Mouse (Mus musculus) CH12.LX (cell line): ENCODE measurements around the gene Htr5a. TPM values are rescaled to one million over a fixed set of nuclear protein-coding genes. Genes with fewer than 3 reads are reported as not detected.
A peak's percentile ranks its signal among the peaks of the same experiment; 100 is the strongest.

Experiments used
- DNase-seq: peaks from one replicate; pipeline ENCODE4 v3.0.0-alpha.2; 2013; ENCODE audit errors: extremely low read depth
- H3K27ac ChIP-seq: 2 replicates; pipeline ENCODE4 v1.5.1; 2012; ENCODE audit warnings: low read depth, mild to moderate bottlenecking, control low read depth, moderate library complexity; ENCODE audit not compliant: insufficient read depth
- H3K27me3 ChIP-seq: replicated peaks from 2 replicates; pipeline ENCODE3; 2012; ENCODE audit warnings: inconsistent platforms
- H3K36me3 ChIP-seq, 2 experiments: replicated peaks in 1 of 2; 2 replicates each; pipeline versions ENCODE3 to v1.6.1; 2012; ENCODE audit warnings: inconsistent platforms in 1 of 2, low read length in 1 of 2, mild to moderate bottlenecking in 1 of 2, mixed read lengths in 1 of 2, moderate library complexity in 1 of 2; ENCODE audit not compliant: control insufficient read depth in 1 of 2, insufficient read depth in 1 of 2
- H3K4me1 ChIP-seq, 2 experiments: 2 replicates each; pipeline ENCODE4 v1.6.1; 2012; ENCODE audit warnings: inconsistent platforms in 1 of 2, moderate library complexity in 1 of 2; ENCODE audit not compliant: insufficient read depth in 2 of 2, control insufficient read depth in 1 of 2
- H3K4me2 ChIP-seq: 2 replicates; pipeline ENCODE4 v1.6.1; 2012; ENCODE audit warnings: low read depth, mild to moderate bottlenecking, control low read depth; ENCODE audit not compliant: poor library complexity, insufficient read depth, severe bottlenecking
- H3K4me3 ChIP-seq, 3 experiments: fragments of 150-350 bp in 1 of 3; sonication (generic) in 1 of 3; replicated peaks in 1 of 3; 2 replicates each; pipeline versions ENCODE3 to v1.5.1; 2011 to 2012; ENCODE audit warnings: low read depth in 2 of 3, low read length in 2 of 3, mild to moderate bottlenecking in 2 of 3, moderate library complexity in 2 of 3, control low read depth in 1 of 3, improper control_type of control experiment in 1 of 3, inconsistent platforms in 1 of 3, mixed read lengths in 1 of 3; ENCODE audit not compliant: poor library complexity in 1 of 3
- H3K79me2 ChIP-seq: replicated peaks from 2 replicates; pipeline ENCODE4 v1.6.1; 2012; ENCODE audit warnings: mild to moderate bottlenecking, moderate library complexity; ENCODE audit not compliant: control insufficient read depth, poor library complexity, insufficient read depth, severe bottlenecking; ENCODE audit errors: extremely low read depth
- H3K9ac ChIP-seq: 2 replicates; pipeline ENCODE4 v1.6.1; 2012; ENCODE audit warnings: low read depth, mild to moderate bottlenecking, control low read depth, moderate library complexity; ENCODE audit not compliant: insufficient read depth
- H3K9me3 ChIP-seq: replicated peaks from 2 replicates; pipeline ENCODE3; 2012; ENCODE audit warnings: low read length, inconsistent platforms, mixed read lengths
- BHLHE40 ChIP-seq: IDR thresholded peaks from 2 replicates; pipeline ENCODE4 v1.6.1; 2011; ENCODE audit warnings: mild to moderate bottlenecking, low read depth, low read length, improper control_type of control experiment
- CTCF ChIP-seq, 2 experiments: IDR thresholded peaks in 1 of 2; conservative IDR thresholded peaks in 1 of 2; 2 replicates each; pipeline ENCODE4 v1.5.1; 2011 to 2012; ENCODE audit warnings: low read depth in 2 of 2, low read length in 2 of 2, improper control_type of control experiment in 1 of 2, inconsistent platforms in 1 of 2, mild to moderate bottlenecking in 1 of 2, moderate library complexity in 1 of 2
- ETS1 ChIP-seq: conservative IDR thresholded peaks from 2 replicates; pipeline ENCODE4 v1.6.1; 2012; ENCODE audit warnings: low read depth, mild to moderate bottlenecking, inconsistent platforms, low read length, improper control_type of control experiment, moderate library complexity
- GABPA ChIP-seq: IDR thresholded peaks from 2 replicates; pipeline ENCODE4 v1.6.1; 2012; ENCODE audit warnings: low read depth, low read length, improper control_type of control experiment, inconsistent platforms; ENCODE audit not compliant: insufficient replicate concordance
- HCFC1 ChIP-seq: IDR thresholded peaks from 2 replicates; pipeline ENCODE4 v1.6.1; 2012; ENCODE audit warnings: low read depth, mild to moderate bottlenecking, inconsistent platforms, low read length, improper control_type of control experiment
- IRF4 ChIP-seq: IDR thresholded peaks from 2 replicates; pipeline ENCODE4 v1.6.1; 2014; ENCODE audit warnings: low read depth, mild to moderate bottlenecking, inconsistent platforms, low read length, improper control_type of control experiment
- JUND ChIP-seq: conservative IDR thresholded peaks from 2 replicates; pipeline ENCODE4 v1.6.1; 2011; ENCODE audit warnings: low read depth, low read length, improper control_type of control experiment
- KAT2A ChIP-seq: IDR thresholded peaks from 2 replicates; pipeline ENCODE4 v1.6.1; 2012; ENCODE audit warnings: low read length, improper control_type of control experiment, inconsistent platforms; ENCODE audit not compliant: insufficient replicate concordance
- MAFK ChIP-seq: IDR thresholded peaks from 2 replicates; pipeline ENCODE4 v1.6.1; 2011; ENCODE audit warnings: low read length, improper control_type of control experiment; ENCODE audit not compliant: insufficient replicate concordance
- MAZ ChIP-seq: IDR thresholded peaks from 2 replicates; pipeline ENCODE4 v1.6.1; 2012; ENCODE audit warnings: low read depth, mild to moderate bottlenecking, inconsistent platforms, low read length, improper control_type of control experiment, moderate library complexity
- MEF2A ChIP-seq: IDR thresholded peaks from 2 replicates; pipeline ENCODE4 v1.6.1; 2014; ENCODE audit warnings: low read depth, mild to moderate bottlenecking, inconsistent platforms, low read length, improper control_type of control experiment, borderline replicate concordance
- MYC ChIP-seq: IDR thresholded peaks from 2 replicates; pipeline ENCODE4 v1.6.1; 2011; ENCODE audit warnings: low read depth, mild to moderate bottlenecking, improper control_type of control experiment, low read length
- POLR2A ChIP-seq: IDR thresholded peaks from 2 replicates; pipeline ENCODE4 v1.6.1; 2011; ENCODE audit warnings: low read depth, mild to moderate bottlenecking, improper control_type of control experiment, low read length
- POLR2AphosphoS2 ChIP-seq: IDR thresholded peaks from 2 replicates; pipeline ENCODE4 v1.6.1; 2011; ENCODE audit warnings: low read depth, low read length, improper control_type of control experiment
- RAD21 ChIP-seq: IDR thresholded peaks from 2 replicates; pipeline ENCODE4 v1.6.1; 2011; ENCODE audit warnings: low read depth, mild to moderate bottlenecking, low read length, improper control_type of control experiment, moderate library complexity
- RCOR1 ChIP-seq: conservative IDR thresholded peaks from 2 replicates; pipeline ENCODE4 v1.6.1; 2012; ENCODE audit warnings: low read depth, mild to moderate bottlenecking, inconsistent platforms, low read length, improper control_type of control experiment
- SMC3 ChIP-seq: IDR thresholded peaks from 2 replicates; pipeline ENCODE4 v1.6.1; 2011; ENCODE audit warnings: low read depth, low read length, improper control_type of control experiment
- TCF12 ChIP-seq: IDR thresholded peaks from 2 replicates; pipeline ENCODE4 v1.6.1; 2014; ENCODE audit warnings: low read depth, mild to moderate bottlenecking, inconsistent platforms, low read length, improper control_type of control experiment
- UBTF ChIP-seq: IDR thresholded peaks from 2 replicates; pipeline ENCODE4 v1.6.1; 2012; ENCODE audit warnings: low read depth, mild to moderate bottlenecking, inconsistent platforms, low read length, improper control_type of control experiment, moderate library complexity
- ZKSCAN1 ChIP-seq: IDR thresholded peaks from 2 replicates; pipeline ENCODE4 v1.6.1; 2012; ENCODE audit warnings: low read depth, inconsistent platforms, low read length, improper control_type of control experiment, borderline replicate concordance
- ZNF384 ChIP-seq: IDR thresholded peaks from 2 replicates; pipeline ENCODE4 v1.6.1; 2012; ENCODE audit warnings: low read depth, low read length, improper control_type of control experiment, inconsistent platforms
- dilution Hi-C: fragments of 300-500 bp; cut with MboI; formaldehyde crosslinking; loops from 2 replicates; pipeline ENCODE4 v1.14.3; 2020; ENCODE audit warnings: low sequenced_read_pairs; ENCODE audit not compliant: extremely low pct_unique_long_range_greater_than_20kb, extremely low pct_ligation_motif_present
- in situ Hi-C: fragments of 300-500 bp; cut with MboI; formaldehyde crosslinking; loops from 3 replicates; pipeline ENCODE4 v1.14.3; 2019; ENCODE audit warnings: low sequenced_read_pairs, low pct_ligation_motif_present, low pct_unique_long_range_greater_than_20kb, mixed read lengths
- polyA plus RNA-seq: library from polyadenylated mRNA; unstranded; fragments of >175 nt; gene quantifications from 2 replicates; pipeline ENCODE4 v1.2.1, GENCODE M21; 2012; ENCODE audit warnings: low read depth; ENCODE audit not compliant: insufficient read length
- total RNA-seq, 2 experiments: library from RNA; depleted of rRNA; stranded (reverse); fragments of 300-350 nt in 1 of 2; fragments of >200 nt in 1 of 2; gene quantifications; 2 replicates each; pipeline ENCODE4 v1.2.3; 2012 to 2014

The Htr5a gene
- total and polyA plus RNA-seq, 3 experiments, result not detected

DNA sequence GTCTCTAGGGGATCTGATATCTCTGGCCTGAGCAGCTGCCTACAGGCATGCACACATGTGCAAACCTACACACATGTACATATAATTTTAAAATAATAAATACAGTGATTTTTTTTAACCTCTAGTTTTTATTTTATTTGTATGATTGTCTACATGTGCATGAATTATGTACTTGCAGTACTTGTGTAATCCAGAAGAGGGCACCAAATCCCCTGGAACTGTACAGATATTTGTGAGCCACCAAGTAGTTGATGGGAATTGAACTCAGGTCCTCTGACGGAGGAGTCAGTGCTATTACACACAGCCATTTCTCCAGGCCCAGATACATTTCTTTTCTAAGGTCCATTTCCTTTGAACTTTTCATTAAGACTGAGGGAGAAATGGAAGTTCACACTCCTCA lies 12.3 kb downstream of the Htr5a start:
- peak; percentile 30 for DNase-seq
- Histone ChIP-seq H3K27ac (no peak overlapping the region), H3K9me3 (no peaks in the 10 kb centered on the region), H3K4me2 (no peak overlapping the region), H3K27me3 (no peaks in the 10 kb centered on the region), H3K4me3 (no peak overlapping the region), H3K79me2 (no peaks in the 10 kb centered on the region), H3K4me1 (no peaks in the 10 kb centered on the region), H3K9ac (no peak overlapping the region), H3K36me3 (no peaks in the 10 kb centered on the region)
- dilution Hi-C loops (no loop called here), in situ Hi-C loops (loop anchor here (10.0 kb wide), 1 partner anchor 241 kb away; no protein-coding TSS in a partner anchor)
- TF ChIP-seq ZKSCAN1 (no peak), HCFC1 (no peak), RAD21 (peak; percentile 66), ETS1 (no peak), CTCF (conservative IDR thresholded peaks at IDR 0.05 in 1 of 2, IDR thresholded peaks at IDR 0.05 in 1 of 2; ENCODE audit: low read depth in 2 of 2, low read length in 2 of 2) (peak; percentile 65 to 68), POLR2AphosphoS2 (no peak), KAT2A (no peak), SMC3 (peak; percentile 47), MYC (no peak), MEF2A (no peak), TCF12 (no peak), JUND (no peak)

DNA sequence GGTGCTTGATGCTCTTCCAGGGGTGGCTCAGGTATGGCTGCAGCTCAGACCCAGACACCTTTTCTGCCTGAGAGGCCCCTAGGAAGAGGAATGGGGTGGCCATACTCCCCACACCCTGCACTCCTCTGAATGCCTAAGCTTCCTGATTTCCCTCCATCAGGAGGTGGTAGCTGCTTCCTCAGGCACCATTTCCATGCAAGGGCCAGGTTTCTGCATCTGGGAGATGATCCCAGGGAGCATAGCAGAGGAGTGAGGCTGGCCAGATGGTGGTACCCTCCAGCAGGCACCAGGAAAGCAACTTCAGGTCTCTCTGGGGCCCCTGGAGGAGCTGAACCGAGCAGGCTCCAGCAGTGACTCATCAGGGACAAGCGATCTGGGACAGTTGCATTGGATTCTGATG lies 13.8 kb downstream of the Htr5a start:
- dilution Hi-C loops, result no loop called here
- DNase-seq, result no peak
- Histone ChIP-seq H3K27me3 (no peaks in the 10 kb centered on the region), H3K4me1 (no peaks in the 10 kb centered on the region)
- in situ Hi-C loops, result loop anchor here (10.0 kb wide), 1 partner anchor 239 kb away; no protein-coding TSS in a partner anchor
- TF ChIP-seq MAFK, result no peak
- TF ChIP-seq UBTF, result no peak
- no peak for TF ChIP-seq SMC3
- no peak for TF ChIP-seq MEF2A
- no peak for TF ChIP-seq MAZ
- no peak for TF ChIP-seq RCOR1
- TF ChIP-seq IRF4, result no peak
- no peak for TF ChIP-seq BHLHE40
- no peak for TF ChIP-seq POLR2A
- TF ChIP-seq RAD21, result no peak
- TF ChIP-seq GABPA, result no peak
- no peak for TF ChIP-seq CTCF (conservative IDR thresholded peaks at IDR 0.05 in 1 of 2, IDR thresholded peaks at IDR 0.05 in 1 of 2; ENCODE audit: low read depth in 2 of 2, low read length in 2 of 2)
- no peak for TF ChIP-seq ZNF384
- TF ChIP-seq HCFC1, result no peak
- TF ChIP-seq JUND, result no peak
- no peak for TF ChIP-seq ZKSCAN1
- TF ChIP-seq KAT2A, result no peak
- TF ChIP-seq, all 38 proteins: peak for 0
- Histone ChIP-seq H3K4me2 (no peak overlapping the region), H3K27ac (no peak overlapping the region), H3K9me3 (no peaks in the 10 kb centered on the region), H3K4me3 (no peak overlapping the region), H3K79me2 (no peaks in the 10 kb centered on the region), H3K9ac (no peak overlapping the region), H3K36me3 (no peaks in the 10 kb centered on the region)
